ENCODE assay signal across 8 mouse cellular contexts in the genomic region with DNA sequence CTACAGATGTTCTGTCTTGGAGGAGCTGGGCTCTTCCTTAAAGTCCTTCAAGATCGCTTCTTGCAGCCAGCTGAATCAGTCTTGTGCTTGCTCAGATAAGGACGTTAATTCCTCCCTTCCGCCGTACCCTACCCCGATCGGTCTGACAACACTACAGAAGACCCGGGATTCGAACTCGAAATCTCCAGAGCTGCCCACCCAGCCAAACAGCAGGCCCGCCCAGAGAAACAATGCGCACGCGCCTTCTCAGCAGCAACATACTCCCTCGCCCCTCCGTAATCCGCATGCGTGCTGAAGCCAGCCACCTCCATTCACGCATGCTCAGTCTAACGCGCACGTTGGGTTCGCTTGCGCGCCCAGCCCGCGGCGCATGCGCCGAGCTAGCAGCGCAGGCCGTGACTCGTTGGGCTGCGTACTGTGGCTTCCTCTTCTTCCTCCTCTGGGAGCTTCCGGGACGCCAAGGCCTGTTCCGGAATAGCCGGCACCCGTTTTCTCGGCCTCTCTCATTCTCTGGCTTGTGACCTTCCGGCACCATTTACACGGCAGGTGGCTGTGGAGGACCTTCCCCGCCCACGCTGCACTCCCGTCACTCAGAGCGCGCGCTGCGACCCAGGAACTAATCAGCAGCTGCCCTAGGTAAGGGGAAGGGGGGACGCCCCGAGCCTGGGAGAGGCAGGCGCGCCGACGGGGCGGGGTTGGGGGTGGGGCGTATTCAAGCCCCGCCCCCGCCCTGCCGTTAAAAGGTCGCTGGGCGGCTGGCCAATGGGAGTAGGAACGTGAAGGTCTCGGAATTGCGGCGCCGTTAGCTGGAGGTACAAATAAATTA. TPM values are rescaled to one million over a fixed set of nuclear protein-coding genes. Genes with fewer than 3 reads are reported as not detected.
DNase-seq lines count a peak whose midpoint lies in the region; ATAC-seq lines count a peak whose summit lies in the region.

A gene (plus strand): TSS at position 364 of the 826 bp plus-strand sequence.

- peak; percentile 98 for DNase-seq in adipocyte (ENCODE audit: low spot score)
- peak; percentile 100 for DNase-seq in embryo, embryonic 10 days (ENCODE audit: low spot score)
- peak; percentile 95 for DNase-seq in gastrocnemius, postnatal 10 days
- peak; percentile 97 to 98 for DNase-seq in left cerebral cortex, postnatal 10 days (ENCODE audit: extremely low spot score in 1 of 2, low spot score in 2 of 2)
- peak; percentile 97 for DNase-seq in right cerebral cortex, postnatal 25 days
- peak; percentile 96 to 97 for DNase-seq in urinary bladder, postnatal 4 days (ENCODE audit: low spot score in 2 of 2)

- peak; percentile 87 for ATAC-seq in inflammation-experienced regulatory T-cells, adult 6 months
- peak; percentile 76 for ATAC-seq in megakaryocyte-erythroid progenitor cell, adult 5-6 weeks (replicated peaks; ENCODE audit: low FRiP score, low TSS enrichment, poor library complexity, severe bottlenecking)

- intact Hi-C loops in left cerebral cortex, postnatal 10 days (cut with DNase I) = no loop called here

RNA-seq across cellular contexts. Expression of the gene that starts here (rescaled TPM):
- total RNA-seq in gastrocnemius, postnatal 10 days (2021) = 10 to 100 TPM; 15.4 to 17.1 TPM
- 10 to 100 TPM; 22.7 to 26.1 (median 23.6) TPM for polyA plus RNA-seq in inflammation-experienced regulatory T-cells, adult 6 months (2017; shearing (Covaris generic))
- 10 to 100 TPM; 34.1 to 39.1 TPM for total RNA-seq in left cerebral cortex, postnatal 10 days (2021)
- total RNA-seq in megakaryocyte-erythroid progenitor cell, adult 5-6 weeks (2014; fragmentation: Nextera tagmentation) = 32.7 and 41.2 TPM in 2 replicates
- total RNA-seq in megakaryocyte-erythroid progenitor cell, adult 5-6 weeks (2017) = 11.2 and 26.3 TPM in 2 replicates

Comparison
In these comparisons a context has a peak if more than half of its experiments do, and no peak if none do; other contexts are left out.
1. Peak in every context shown above with its lines: DNase-seq and ATAC-seq.